Mouse (Mus musculus) cerebellum, adult 11 months (tissue): ENCODE measurements around the gene Pkn3.
"Not testable (repeated sequence)": the region's sequence is repeated elsewhere in the genome, so short reads cannot be mapped to it uniquely, and the experiment has no call there.

ENCODE experiments used
- DNase-seq: peaks from one replicate; pipeline ENCODE4 v3.0.0; 2022

The Pkn3 gene

GRCm38 (mm10) chr2:30106364-30106763, 28.9 kb downstream of the Pkn3 start:
- no peak for DNase-seq

GRCm38 (mm10) chr2:30107646-30108045, 30.2 kb downstream of the Pkn3 start:
- DNase-seq, result no peak

GRCm38 (mm10) chr2:30108260-30108659, 30.8 kb downstream of the Pkn3 start:
- DNase-seq, result no peak

GRCm38 (mm10) chr2:30111500-30111899, 34.0 kb downstream of the Pkn3 start:
- no peak for DNase-seq

GRCm38 (mm10) chr2:30112564-30112963, 35.1 kb downstream of the Pkn3 start:
- no peak for DNase-seq

- no peak for DNase-seq
These were observed 42.2 kb downstream of the Pkn3 start for GRCm38 (mm10) chr2:30119641-30120051.

GRCm38 (mm10) chr2:30120269-30120668, 42.8 kb downstream of the Pkn3 start:
- DNase-seq, result no peak

GRCm38 (mm10) chr2:30122766-30123165, 45.3 kb downstream of the Pkn3 start:
- no peak for DNase-seq

GRCm38 (mm10) chr2:30123729-30124471, 46.4 kb downstream of the Pkn3 start:
- peak; percentile 45 for DNase-seq

GRCm38 (mm10) chr2:30124472-30125274, 47.2 kb downstream of the Pkn3 start, which contains the start of gene Zer1:
Gene Zer1, minus strand, starts transcription at chr2:30124585.
- peak; percentile 92 for DNase-seq

GRCm38 (mm10) chr2:30128789-30129188, 51.3 kb downstream of the Pkn3 start:
- DNase-seq, result no peak

GRCm38 (mm10) chr2:30130156-30130555, 52.7 kb downstream of the Pkn3 start:
- no peak for DNase-seq

- DNase-seq, result not testable (repeated sequence)
These were observed 53.8 kb downstream of the Pkn3 start for GRCm38 (mm10) chr2:30131240-30131639.

- no peak for DNase-seq
These were observed 55.5 kb downstream of the Pkn3 start for GRCm38 (mm10) chr2:30132801-30133612.

- DNase-seq, result peak; percentile 96
These were observed 56.3 kb downstream of the Pkn3 start, which contains the start of gene Tbc1d13 for GRCm38 (mm10) chr2:30133613-30134377. Gene Tbc1d13, plus strand, starts transcription at chr2:30133746.

GRCm38 (mm10) chr2:30134378-30134711, 56.9 kb downstream of the Pkn3 start:
- DNase-seq, result no peak

GRCm38 (mm10) chr2:30134928-30135620, 57.6 kb downstream of the Pkn3 start:
- no peak for DNase-seq

- DNase-seq, result no peak
These were observed 59.0 kb downstream of the Pkn3 start for GRCm38 (mm10) chr2:30136458-30136857.

- peak; percentile 64 for DNase-seq
These were observed 62.5 kb downstream of the Pkn3 start for GRCm38 (mm10) chr2:30140021-30140420.
